Mouse (Mus musculus): ENCODE results near the gene Olfr1303.

Gene Olfr1303

GRCm38 (mm10) chr2:111820240-111820639 lies at the start of gene Olfr1303:
Olfr1303 (minus strand) TSS chr2:111820340.
- peak; percentile 0 for DNase-seq (ENCODE audit: low spot score)

- DNase-seq (ENCODE audit: low spot score): no peak
Measured at GRCm38 (mm10) chr2:111812936-111813335, 7.2 kb downstream of the Olfr1303 start.

GRCm38 (mm10) chr2:111777129-111777528 lies 43.0 kb downstream of the Olfr1303 start, which contains the start of gene Olfr1302:
Olfr1302 (plus strand) TSS chr2:111777429.
- DNase-seq (ENCODE audit: low spot score): no peak
